Mouse (Mus musculus): ENCODE measurements around the gene Zfp750. TPM values are rescaled to one million over a fixed set of nuclear protein-coding genes. Genes with fewer than 3 reads are reported as not detected.

Zfp750 gene
- polyA plus RNA-seq, 1 experiment: 0.02 TPM

- no peak for DNase-seq (ENCODE audit: low read depth, low spot score)
- WGBS: 27% methylated on average over 9 of the region's 9 CpGs
Measured at GRCm38 (mm10) chr11:121485882-121486281, 33.3 kb downstream of the Zfp750 start.

- DNase-seq (ENCODE audit: low read depth, low spot score): no peak
- WGBS: 85% methylated on average over 2 of the region's 2 CpGs
Measured at GRCm38 (mm10) chr11:121481129-121481528, 38.0 kb downstream of the Zfp750 start.

- no peak for DNase-seq (ENCODE audit: low read depth, low spot score)
- WGBS: 86% methylated on average over 15 of the region's 15 CpGs
Measured at GRCm38 (mm10) chr11:121479476-121480203, 39.5 kb downstream of the Zfp750 start.

- WGBS: 18% methylated on average over 9 of the region's 9 CpGs
- peak; percentile 48 for DNase-seq (ENCODE audit: low read depth, low spot score)
Measured at GRCm38 (mm10) chr11:121475699-121476415, 43.3 kb downstream of the Zfp750 start.

- WGBS: 78% methylated on average over 3 of the region's 3 CpGs
Measured at GRCm38 (mm10) chr11:121474831-121475230, 44.3 kb downstream of the Zfp750 start.

GRCm38 (mm10) chr11:121467408-121467807 is 51.7 kb downstream of the Zfp750 start:
- DNase-seq (ENCODE audit: low read depth, low spot score): no peak
- 45% methylated on average over 6 of the region's 6 CpGs for WGBS

More at GRCm38 (mm10) chr11:121474831-121475230, 44.3 kb downstream of the Zfp750 start:
- no peak for DNase-seq (ENCODE audit: low read depth, low spot score)

Other genes starting within 250 kb of the Zfp750 start
- gene Wdr45b, start 164.9 kb downstream of the Zfp750 start, polyA plus RNA-seq (2012; rRNA removed): 37.5 and 42.5 TPM in 2 replicates
- gene Rab40b, start 131.1 kb downstream of the Zfp750 start, polyA plus RNA-seq (2012; rRNA removed): 0.82 TPM in 2 replicates
- gene Fn3krp, start 97.9 kb downstream of the Zfp750 start, polyA plus RNA-seq (2012; rRNA removed): 3.5 and 3.7 TPM in 2 replicates
- 0.55 and 1.3 TPM in 2 replicates for gene Fn3k, start 84.4 kb downstream of the Zfp750 start, polyA plus RNA-seq (2012; rRNA removed)
- 56.3 and 59.9 TPM in 2 replicates for gene Tbcd, start 67.4 kb downstream of the Zfp750 start, polyA plus RNA-seq (2012; rRNA removed)
- gene B3gntl1, start 153.8 kb upstream of the Zfp750 start, polyA plus RNA-seq (2012; rRNA removed): 5.2 and 7.1 TPM in 2 replicates
- gene Metrnl, start 182.2 kb upstream of the Zfp750 start, polyA plus RNA-seq (2012; rRNA removed): 59.7 and 72.3 TPM in 2 replicates

Measured in large intestine, adult 2 months (tissue).